13 mouse cellular contexts compared by ENCODE assay signal in the genomic region with DNA sequence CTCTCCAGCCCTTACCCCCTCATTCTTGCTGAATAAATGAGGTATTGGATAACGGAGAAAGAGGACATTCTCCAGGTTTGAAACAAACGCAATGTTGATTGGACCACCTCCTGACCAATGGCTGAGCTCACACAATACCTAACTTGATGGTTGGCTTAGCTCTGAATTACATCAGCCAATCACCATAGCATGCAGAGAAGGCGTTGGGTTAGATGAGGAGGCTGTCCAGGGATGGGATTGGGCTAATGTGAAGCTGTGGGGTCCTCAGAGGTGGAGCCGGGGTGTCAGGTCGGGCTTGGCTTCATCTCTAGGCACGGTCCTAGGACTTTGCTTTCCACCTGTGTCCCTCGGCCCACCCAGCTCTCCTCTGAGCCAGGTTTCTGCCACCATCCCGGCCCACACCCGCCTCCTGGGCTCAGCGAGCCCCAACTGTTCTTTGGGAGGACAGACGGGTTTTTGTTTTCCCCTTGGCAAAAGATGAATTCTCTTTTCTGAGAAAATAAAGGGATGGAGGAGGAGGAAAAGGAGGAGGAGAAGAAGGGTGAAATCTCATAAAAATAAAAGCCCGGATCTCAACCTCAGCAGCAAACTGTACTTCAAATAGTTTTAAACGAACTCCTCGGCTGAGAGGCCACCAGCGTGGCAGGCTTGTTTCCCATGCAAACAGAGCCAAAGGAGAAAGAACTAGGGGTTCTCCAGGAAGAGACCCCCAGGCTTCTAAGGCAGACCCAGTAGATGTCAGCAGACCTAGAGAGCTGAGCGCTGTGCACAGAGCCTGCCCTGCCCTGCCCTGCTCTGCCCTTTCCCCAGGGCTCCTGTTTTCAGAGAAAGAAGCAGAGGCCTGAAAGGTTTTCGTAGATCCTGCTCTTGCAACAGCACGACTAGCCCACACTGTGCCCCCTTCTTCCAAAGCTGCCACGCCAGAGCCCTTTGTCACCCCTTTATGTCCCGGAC.
"Had no signal": no experiment of that assay in that cellular context is flagged by ENCODE, and none has a peak within 500 bp of the region (broad histone marks: within the 10 kb centered on the region; RNA-seq: fewer than 3 reads in every experiment).

No protein-coding gene starts in this region.

- H3K27ac ChIP-seq: left cerebral cortex, adult 2 months; liver, embryonic 15.5 days; neural tube, embryonic 13.5 days; stomach, embryonic 15.5 days had no signal

- H3K4me2 ChIP-seq: liver, embryonic 11.5 days; liver, embryonic 15.5 days; midbrain, embryonic 11.5 days; neural tube, embryonic 13.5 days; stomach, embryonic 15.5 days had no signal

- H3K4me3 ChIP-seq: left cerebral cortex, adult 2 months; liver, embryonic 15.5 days; neural tube, embryonic 13.5 days; stomach, embryonic 15.5 days had no signal

- DNase-seq: kidney, postnatal 25 days; lung, adult 2 months; lung, postnatal 4 days; retina, postnatal 1 day; thymus, postnatal 4 days had no signal

- H3K9me3 ChIP-seq: liver, embryonic 15.5 days; neural tube, embryonic 13.5 days; stomach, embryonic 15.5 days had no signal

- H3K4me1 ChIP-seq: liver, embryonic 15.5 days; stomach, embryonic 15.5 days had no signal

- H3K9ac ChIP-seq: liver, embryonic 15.5 days; neural tube, embryonic 13.5 days; stomach, embryonic 15.5 days had no signal

- ATAC-seq: lung, postnatal 0 days; midbrain, embryonic 16.5 days had no signal

- H3K36me3 ChIP-seq: liver, embryonic 15.5 days; neural tube, embryonic 13.5 days; stomach, embryonic 15.5 days had no signal
